Mouse (Mus musculus): Measurements from ENCODE around the gene Apobr.
A peak's percentile ranks its signal among the peaks of the same experiment; 100 is the strongest.

Gene Apobr

GRCm38 (mm10) chr7:126636733-126637520 lies 52.2 kb downstream of the Apobr start:
- peak; percentile 92 for DNase-seq (ENCODE audit: extremely low read depth, low read depth, low spot score)

All from fat pad, adult 2 months (tissue).